Mouse (Mus musculus): ENCODE measurements at regions not wholly inside any gene's neighbourhood (a gene's known extent, or its start where the extent isn't known, plus 50 kb on each side); places are given as distances from the start of the nearest gene placed in this dataset.

GRCm38 (mm10) chr14:64582822-64583221 lies 478.7 kb downstream of the Prss52 start:
- Histone ChIP-seq H3K4me1 (ENCODE audit: control insufficient read depth, insufficient read depth, low read length) (peaks cover 40% of the 10 kb centered on the region), H3K9ac (replicated peaks; ENCODE audit: low read depth, low read length) (peak overlapping the region; percentile 17; the same call in 1 of the 2 replicates)

GRCm38 (mm10) chr14:64584221-64584620 lies 480.1 kb downstream of the Prss52 start:
- WGBS: 42% methylated on average over 5 of the region's 5 CpGs

More at GRCm38 (mm10) chr14:64582822-64583221, 478.7 kb downstream of the Prss52 start:
- H3K36me3 ChIP-seq (ENCODE audit: control insufficient read depth, insufficient read depth, low read length): no peaks in the 10 kb centered on the region
- no peaks in the 10 kb centered on the region for H3K9me3 ChIP-seq (ENCODE audit: control insufficient read depth, low read length)
- whole genome bisulfite sequencing: 15% methylated on average over 4 of the region's 4 CpGs
- H3K27me3 ChIP-seq (ENCODE audit: control insufficient read depth, insufficient read depth, low read length): no peaks in the 10 kb centered on the region
- H3K27ac ChIP-seq (ENCODE audit: low read depth, low read length): peak overlapping the region; percentile 89
- peak overlapping the region; percentile 40; the same call in 1 of the 2 replicates for H3K4me2 ChIP-seq (ENCODE audit: low read depth, low read length)
- ATAC-seq (ENCODE audit: low read depth): no peak
- no peak overlapping the region for H3K4me3 ChIP-seq (ENCODE audit: low read depth, low read length)

GRCm38 (mm10) chr14:64585081-64585470 lies 481.0 kb downstream of the Prss52 start:
- no peaks in the 10 kb centered on the region for H3K9me3 ChIP-seq (ENCODE audit: control insufficient read depth, low read length)
- peak overlapping the region; percentile 100 for H3K27ac ChIP-seq (ENCODE audit: low read depth, low read length)
- peaks cover 38% of the 10 kb centered on the region for H3K4me1 ChIP-seq (ENCODE audit: control insufficient read depth, insufficient read depth, low read length)
- H3K4me2 ChIP-seq (ENCODE audit: low read depth, low read length): peak overlapping the region; percentile 52
- WGBS: 6% methylated on average over 5 of the region's 5 CpGs
- H3K9ac ChIP-seq (replicated peaks; ENCODE audit: low read depth, low read length): peak overlapping the region; percentile 99; the same call in 1 of the 2 replicates
- no peaks in the 10 kb centered on the region for H3K27me3 ChIP-seq (ENCODE audit: control insufficient read depth, insufficient read depth, low read length)
- H3K4me3 ChIP-seq (ENCODE audit: low read depth, low read length): no peak overlapping the region
- peaks cover 4% of the 10 kb centered on the region; the same call in 1 of the 2 replicates for H3K36me3 ChIP-seq (ENCODE audit: control insufficient read depth, insufficient read depth, low read length)
- ATAC-seq (ENCODE audit: low read depth): no peak

More at GRCm38 (mm10) chr14:64584221-64584620, 480.1 kb downstream of the Prss52 start:
- peak overlapping the region; percentile 19; the same call in 1 of the 2 replicates for H3K4me2 ChIP-seq (ENCODE audit: low read depth, low read length)
- no peak overlapping the region for H3K4me3 ChIP-seq (ENCODE audit: low read depth, low read length)
- H3K9me3 ChIP-seq (ENCODE audit: control insufficient read depth, low read length): no peaks in the 10 kb centered on the region
- no peaks in the 10 kb centered on the region for H3K36me3 ChIP-seq (ENCODE audit: control insufficient read depth, insufficient read depth, low read length)
- no peaks in the 10 kb centered on the region for H3K27me3 ChIP-seq (ENCODE audit: control insufficient read depth, insufficient read depth, low read length)
- ATAC-seq (ENCODE audit: low read depth): no peak
- peaks cover 40% of the 10 kb centered on the region for H3K4me1 ChIP-seq (ENCODE audit: control insufficient read depth, insufficient read depth, low read length)
- peak overlapping the region; percentile 77; the same call in 1 of the 2 replicates for H3K27ac ChIP-seq (ENCODE audit: low read depth, low read length)
- peak overlapping the region; percentile 34; the same call in 1 of the 2 replicates for H3K9ac ChIP-seq (replicated peaks; ENCODE audit: low read depth, low read length)

- WGBS: 3% methylated on average over 28 of the region's 28 CpGs
- peak overlapping the region; percentile 52 for H3K4me2 ChIP-seq (ENCODE audit: low read depth, low read length)
- peak overlapping the region; percentile 100 for H3K27ac ChIP-seq (ENCODE audit: low read depth, low read length)
- H3K4me3 ChIP-seq (ENCODE audit: low read depth, low read length): peak overlapping the region; percentile 55
- H3K4me1 ChIP-seq (ENCODE audit: control insufficient read depth, insufficient read depth, low read length): peaks cover 34% of the 10 kb centered on the region
- H3K9ac ChIP-seq (replicated peaks; ENCODE audit: low read depth, low read length): peak overlapping the region; percentile 99
- H3K9me3 ChIP-seq (ENCODE audit: control insufficient read depth, low read length): no peaks in the 10 kb centered on the region
- no peak for ATAC-seq (ENCODE audit: low read depth)
- H3K36me3 ChIP-seq (ENCODE audit: control insufficient read depth, insufficient read depth, low read length): peaks cover 8% of the 10 kb centered on the region; the same call in 1 of the 2 replicates
- H3K27me3 ChIP-seq (ENCODE audit: control insufficient read depth, insufficient read depth, low read length): no peaks in the 10 kb centered on the region
Measured at GRCm38 (mm10) chr14:64585471-64586192, 481.5 kb downstream of the Prss52 start.

- Histone ChIP-seq H3K36me3 (ENCODE audit: control insufficient read depth, insufficient read depth, low read length) (peaks cover 15% of the 10 kb centered on the region), H3K4me1 (ENCODE audit: control insufficient read depth, insufficient read depth, low read length) (peaks cover 28% of the 10 kb centered on the region), H3K4me3 (ENCODE audit: low read depth, low read length) (peak overlapping the region; percentile 55), H3K27me3 (ENCODE audit: control insufficient read depth, insufficient read depth, low read length) (no peaks in the 10 kb centered on the region), H3K4me2 (ENCODE audit: low read depth, low read length) (peak overlapping the region; percentile 52), H3K9ac (replicated peaks; ENCODE audit: low read depth, low read length) (peak overlapping the region; percentile 99), H3K9me3 (ENCODE audit: control insufficient read depth, low read length) (no peaks in the 10 kb centered on the region), H3K27ac (ENCODE audit: low read depth, low read length) (peak overlapping the region; percentile 100)
- ATAC-seq (ENCODE audit: low read depth): no peak
- 1% methylated on average over 12 of the region's 12 CpGs for WGBS
Measured at GRCm38 (mm10) chr14:64586386-64586859, 482.3 kb downstream of the Prss52 start.

GRCm38 (mm10) chr14:64586860-64587698 lies 483.0 kb downstream of the Prss52 start:
- Histone ChIP-seq H3K4me1 (ENCODE audit: control insufficient read depth, insufficient read depth, low read length) (peaks cover 28% of the 10 kb centered on the region), H3K36me3 (ENCODE audit: control insufficient read depth, insufficient read depth, low read length) (peaks cover 17% of the 10 kb centered on the region), H3K27ac (ENCODE audit: low read depth, low read length) (peak overlapping the region; percentile 100), H3K27me3 (ENCODE audit: control insufficient read depth, insufficient read depth, low read length) (no peaks in the 10 kb centered on the region), H3K4me3 (ENCODE audit: low read depth, low read length) (peak overlapping the region; percentile 55), H3K9ac (replicated peaks; ENCODE audit: low read depth, low read length) (peak overlapping the region; percentile 99), H3K9me3 (ENCODE audit: control insufficient read depth, low read length) (no peaks in the 10 kb centered on the region), H3K4me2 (ENCODE audit: low read depth, low read length) (peak overlapping the region; percentile 52)
- ATAC-seq (ENCODE audit: low read depth): peak; percentile 81
- WGBS: 1% methylated on average over 52 of the region's 58 CpGs

- H3K4me3 ChIP-seq (ENCODE audit: low read depth, low read length): peak overlapping the region; percentile 55
- peaks cover 20% of the 10 kb centered on the region for H3K4me1 ChIP-seq (ENCODE audit: control insufficient read depth, insufficient read depth, low read length)
- under 1% methylated on average over 38 of the region's 40 CpGs for WGBS
- peak overlapping the region; percentile 100 for H3K4me2 ChIP-seq (ENCODE audit: low read depth, low read length)
- H3K9ac ChIP-seq (replicated peaks; ENCODE audit: low read depth, low read length): peak overlapping the region; percentile 99
- no peaks in the 10 kb centered on the region for H3K27me3 ChIP-seq (ENCODE audit: control insufficient read depth, insufficient read depth, low read length)
- peak overlapping the region; percentile 100 for H3K27ac ChIP-seq (ENCODE audit: low read depth, low read length)
- no peaks in the 10 kb centered on the region for H3K9me3 ChIP-seq (ENCODE audit: control insufficient read depth, low read length)
- peaks cover 19% of the 10 kb centered on the region for H3K36me3 ChIP-seq (ENCODE audit: control insufficient read depth, insufficient read depth, low read length)
- ATAC-seq (ENCODE audit: low read depth): peak; percentile 67
Measured at GRCm38 (mm10) chr14:64587699-64588434, 483.8 kb downstream of the Prss52 start.

GRCm38 (mm10) chr14:64588561-64588960 lies 484.5 kb downstream of the Prss52 start:
- Histone ChIP-seq H3K27ac (ENCODE audit: low read depth, low read length) (peak overlapping the region; percentile 100), H3K9me3 (ENCODE audit: control insufficient read depth, low read length) (no peaks in the 10 kb centered on the region), H3K4me1 (ENCODE audit: control insufficient read depth, insufficient read depth, low read length) (peaks cover 13% of the 10 kb centered on the region), H3K4me3 (ENCODE audit: low read depth, low read length) (peak overlapping the region; percentile 55), H3K36me3 (ENCODE audit: control insufficient read depth, insufficient read depth, low read length) (peaks cover 19% of the 10 kb centered on the region), H3K9ac (replicated peaks; ENCODE audit: low read depth, low read length) (peak overlapping the region; percentile 99), H3K27me3 (ENCODE audit: control insufficient read depth, insufficient read depth, low read length) (no peaks in the 10 kb centered on the region), H3K4me2 (ENCODE audit: low read depth, low read length) (peak overlapping the region; percentile 100; the same call in 1 of the 2 replicates)
- ATAC-seq (ENCODE audit: low read depth): no peak
- WGBS: under 1% methylated on average over 23 of the region's 23 CpGs

Measured in neural tube, embryonic 14.5 days (tissue).